Mouse (Mus musculus) liver, embryonic 15.5 days (tissue): ENCODE data around the gene Zfp13. TPM values are rescaled to one million over a fixed set of nuclear protein-coding genes. Genes with fewer than 3 reads are reported as not detected.
A peak's percentile ranks its signal among the peaks of the same experiment; 100 is the strongest.
"Not testable (repeated sequence)": the region's sequence is repeated elsewhere in the genome, so short reads cannot be mapped to it uniquely, and the experiment has no call there.

Source experiments
- ATAC-seq: fragments of 200-750 bp; cut with Nextera tagmentation; 2 replicates; pipeline ENCODE4 v1.8.0; 2017; ENCODE audit warnings: moderate number of reproducible peaks, mild to moderate bottlenecking, moderate library complexity; ENCODE audit not compliant: insufficient read depth
- H3K27ac ChIP-seq: fragments of 300-500 bp; sonication (generic); replicated peaks from 2 replicates; pipeline ENCODE4 v1.5.1; 2015; ENCODE audit warnings: mild to moderate bottlenecking, inconsistent platforms
- H3K27me3 ChIP-seq: fragments of 300-500 bp; sonication (generic); 2 replicates; pipeline ENCODE4 v1.6.1; 2015; ENCODE audit warnings: mild to moderate bottlenecking, inconsistent platforms
- H3K36me3 ChIP-seq: fragments of 300-500 bp; sonication (generic); replicated peaks from 2 replicates; pipeline ENCODE4 v1.6.1; 2015; ENCODE audit warnings: moderate library complexity, mild to moderate bottlenecking, inconsistent platforms
- H3K4me1 ChIP-seq: fragments of 300-500 bp; sonication (generic); replicated peaks from 2 replicates; pipeline ENCODE4 v1.6.1; 2015; ENCODE audit warnings: inconsistent platforms
- H3K4me2 ChIP-seq: fragments of 300-500 bp; sonication (generic); 2 replicates; pipeline ENCODE4 v1.6.1; 2015; ENCODE audit warnings: moderate library complexity, mild to moderate bottlenecking, inconsistent platforms
- H3K4me3 ChIP-seq: fragments of 300-500 bp; sonication (generic); replicated peaks from 2 replicates; pipeline ENCODE4 v1.5.1; 2015; ENCODE audit warnings: mild to moderate bottlenecking, inconsistent platforms
- H3K9ac ChIP-seq: fragments of 300-500 bp; sonication (generic); 2 replicates; pipeline ENCODE4 v1.6.1; 2015; ENCODE audit warnings: moderate library complexity, mild to moderate bottlenecking, inconsistent platforms
- H3K9me3 ChIP-seq: fragments of 300-500 bp; sonication (generic); replicated peaks from 2 replicates; pipeline ENCODE4 v1.6.1; 2016; ENCODE audit warnings: inconsistent platforms
- WGBS: fragments of 180-500 bp; shearing (Covaris S2); methylation state at CpG from one replicate; pipeline ENCODE4 v1.1.7; 2015; ENCODE audit warnings: mixed read lengths; ENCODE audit not compliant: insufficient replicate concordance; 5-methylcytosine and 5-hydroxymethylcytosine counted together
- polyA plus RNA-seq: library from polyadenylated mRNA; unstranded; fragments of >200 nt; fragmentation: Nextera tagmentation; extraction: Ambion mirVana; gene quantifications from 2 replicates; pipeline ENCODE4 v1.2.1, GENCODE M21; 2015

Zfp13 gene
- polyA plus RNA-seq, 1 experiment from 2014 or later: 1.8 TPM

GRCm38 (mm10) chr17:23542004-23542720, 57.1 kb downstream of the Zfp13 start:
- Histone ChIP-seq H3K4me2 (peak overlapping the region; percentile 36), H3K36me3 (no peaks in the 10 kb centered on the region), H3K9me3 (no peaks in the 10 kb centered on the region), H3K9ac (no peak overlapping the region), H3K27ac (no peak overlapping the region), H3K27me3 (peaks cover 19% of the 10 kb centered on the region), H3K4me3 (peak overlapping the region; percentile 17; the same call in 1 of the 2 replicates), H3K4me1 (peaks cover 45% of the 10 kb centered on the region)
- no peak for ATAC-seq
- 19% methylated on average over 12 of the region's 12 CpGs for WGBS

- peaks cover 41% of the 10 kb centered on the region for H3K4me1 ChIP-seq
- WGBS: 16% methylated on average over 31 of the region's 31 CpGs
- peak; percentile 54 for ATAC-seq
Measured at GRCm38 (mm10) chr17:23540605-23541475, 58.4 kb downstream of the Zfp13 start.

GRCm38 (mm10) chr17:23540106-23540505, 59.2 kb downstream of the Zfp13 start:
- Histone ChIP-seq H3K4me3 (peak overlapping the region; percentile 40; the same call in 1 of the 2 replicates), H3K4me2 (peak overlapping the region; percentile 50)

More at GRCm38 (mm10) chr17:23540605-23541475, 58.4 kb downstream of the Zfp13 start:
- Histone ChIP-seq H3K27ac (no peak overlapping the region), H3K27me3 (peaks cover 19% of the 10 kb centered on the region), H3K9me3 (no peaks in the 10 kb centered on the region), H3K36me3 (no peaks in the 10 kb centered on the region), H3K9ac (no peak overlapping the region), H3K4me3 (peak overlapping the region; percentile 40), H3K4me2 (peak overlapping the region; percentile 50)

GRCm38 (mm10) chr17:23539608-23540007, 59.7 kb downstream of the Zfp13 start:
- H3K36me3 ChIP-seq: no peaks in the 10 kb centered on the region
- H3K4me1 ChIP-seq: peaks cover 45% of the 10 kb centered on the region
- H3K27ac ChIP-seq: no peak overlapping the region

More at GRCm38 (mm10) chr17:23540106-23540505, 59.2 kb downstream of the Zfp13 start:
- H3K9ac ChIP-seq: no peak overlapping the region
- WGBS: 39% methylated on average over 3 of the region's 3 CpGs
- H3K9me3 ChIP-seq: no peaks in the 10 kb centered on the region
- H3K27ac ChIP-seq: no peak overlapping the region
- no peaks in the 10 kb centered on the region for H3K36me3 ChIP-seq
- ATAC-seq: no peak
- peaks cover 40% of the 10 kb centered on the region for H3K4me1 ChIP-seq
- H3K27me3 ChIP-seq: peaks cover 19% of the 10 kb centered on the region

GRCm38 (mm10) chr17:23538299-23539015, 60.8 kb downstream of the Zfp13 start:
- H3K4me3 ChIP-seq: peak overlapping the region; percentile 50
- H3K27ac ChIP-seq: no peak overlapping the region
- H3K9me3 ChIP-seq: no peaks in the 10 kb centered on the region
- no peak for ATAC-seq
- WGBS: 6% methylated on average over 21 of the region's 21 CpGs
- H3K4me2 ChIP-seq: peak overlapping the region; percentile 81
- 0 out of 2 replicates have a peak overlapping the region, but pooled peaks have one; percentile 6 for H3K9ac ChIP-seq
- H3K4me1 ChIP-seq: peaks cover 52% of the 10 kb centered on the region
- H3K36me3 ChIP-seq: no peaks in the 10 kb centered on the region
- H3K27me3 ChIP-seq: peaks cover 19% of the 10 kb centered on the region

More at GRCm38 (mm10) chr17:23539608-23540007, 59.7 kb downstream of the Zfp13 start:
- ATAC-seq: no peak
- H3K27me3 ChIP-seq: peaks cover 19% of the 10 kb centered on the region
- H3K4me3 ChIP-seq: no peak overlapping the region
- no peak overlapping the region for H3K9ac ChIP-seq
- WGBS: 85% methylated on average over 5 of the region's 5 CpGs
- H3K4me2 ChIP-seq: no peak overlapping the region
- H3K9me3 ChIP-seq: no peaks in the 10 kb centered on the region

GRCm38 (mm10) chr17:23537554-23538255, 61.6 kb downstream of the Zfp13 start:
- H3K36me3 ChIP-seq: no peaks in the 10 kb centered on the region
- no peak overlapping the region for H3K27ac ChIP-seq
- 5% methylated on average over 27 of the region's 27 CpGs for WGBS
- H3K4me3 ChIP-seq: peak overlapping the region; percentile 50
- no peak for ATAC-seq
- H3K9ac ChIP-seq: 0 out of 2 replicates have a peak overlapping the region, but pooled peaks have one; percentile 6
- H3K9me3 ChIP-seq: no peaks in the 10 kb centered on the region
- H3K4me1 ChIP-seq: peaks cover 49% of the 10 kb centered on the region
- H3K4me2 ChIP-seq: peak overlapping the region; percentile 81
- peaks cover 19% of the 10 kb centered on the region for H3K27me3 ChIP-seq

GRCm38 (mm10) chr17:23535046-23535788, 64.1 kb downstream of the Zfp13 start:
- Histone ChIP-seq H3K4me2 (peak overlapping the region; percentile 66), H3K27me3 (peaks cover 14% of the 10 kb centered on the region), H3K4me1 (peaks cover 29% of the 10 kb centered on the region), H3K4me3 (peak overlapping the region; percentile 36)
- not testable (repeated sequence) for H3K9me3 ChIP-seq, H3K27ac ChIP-seq, H3K36me3 ChIP-seq, H3K9ac ChIP-seq
- WGBS: under 1% methylated on average over 17 of the region's 29 CpGs
- peak; percentile 76 for ATAC-seq

GRCm38 (mm10) chr17:23533591-23534490, 65.4 kb downstream of the Zfp13 start:
- not testable (repeated sequence) for H3K9ac ChIP-seq, H3K27ac ChIP-seq, H3K36me3 ChIP-seq, H3K9me3 ChIP-seq, H3K27me3 ChIP-seq
- Histone ChIP-seq H3K4me3 (peak overlapping the region; percentile 36), H3K4me1 (peaks cover 26% of the 10 kb centered on the region), H3K4me2 (peak overlapping the region; percentile 66)
- 4% methylated on average over 11 of the region's 23 CpGs for whole genome bisulfite sequencing
- ATAC-seq: peak; percentile 66

- H3K9ac ChIP-seq, H3K4me3 ChIP-seq, ATAC-seq, H3K9me3 ChIP-seq, H3K27ac ChIP-seq, H3K36me3 ChIP-seq, H3K27me3 ChIP-seq, H3K4me2 ChIP-seq: not testable (repeated sequence)
- peaks cover 12% of the 10 kb centered on the region for H3K4me1 ChIP-seq
- 23% methylated on average over 1 of the region's 1 CpGs for WGBS
Measured at GRCm38 (mm10) chr17:23531408-23531807, 67.9 kb downstream of the Zfp13 start.
